Mouse (Mus musculus): ENCODE measurements around the gene Spock1.

Spock1 gene

GRCm38 (mm10) chr13:57908266-57908582, at the start of gene Spock1:
Gene Spock1, minus strand, starts transcription at chr13:57908332.
- peak; percentile 21 for DNase-seq (ENCODE audit: low read depth, low spot score)

GRCm38 (mm10) chr13:57950091-57950490, 42.0 kb upstream of the Spock1 start:
- peak; percentile 4 for DNase-seq (ENCODE audit: low read depth, low spot score)

DNA sequence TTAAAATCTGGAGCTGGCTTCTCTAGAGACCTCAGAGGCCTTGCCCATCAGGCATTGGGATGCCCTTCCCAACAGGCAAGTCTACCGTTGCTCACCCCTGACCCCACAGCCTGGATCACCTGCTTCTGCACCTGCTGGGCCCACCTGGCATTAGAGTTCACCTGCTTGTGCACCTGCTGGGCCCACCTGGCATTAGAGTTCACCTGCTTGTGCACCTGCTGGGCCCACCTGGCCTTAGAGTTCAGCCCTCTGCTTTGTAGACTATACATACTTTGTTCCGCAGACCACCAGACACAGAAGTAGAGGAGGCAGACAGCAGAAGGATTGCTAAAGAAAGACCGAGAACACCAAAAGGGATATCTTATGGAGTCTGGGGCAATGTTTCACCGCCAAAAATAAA, 41.4 kb upstream of the Spock1 start:
- DNase-seq (ENCODE audit: low read depth, low spot score): no peak

GRCm38 (mm10) chr13:57945197-57945596, 37.1 kb upstream of the Spock1 start:
- no peak for DNase-seq (ENCODE audit: low read depth, low spot score)

- no peak for DNase-seq (ENCODE audit: low read depth, low spot score)
Observed at GRCm38 (mm10) chr13:57944434-57944833, 36.3 kb upstream of the Spock1 start.

DNA sequence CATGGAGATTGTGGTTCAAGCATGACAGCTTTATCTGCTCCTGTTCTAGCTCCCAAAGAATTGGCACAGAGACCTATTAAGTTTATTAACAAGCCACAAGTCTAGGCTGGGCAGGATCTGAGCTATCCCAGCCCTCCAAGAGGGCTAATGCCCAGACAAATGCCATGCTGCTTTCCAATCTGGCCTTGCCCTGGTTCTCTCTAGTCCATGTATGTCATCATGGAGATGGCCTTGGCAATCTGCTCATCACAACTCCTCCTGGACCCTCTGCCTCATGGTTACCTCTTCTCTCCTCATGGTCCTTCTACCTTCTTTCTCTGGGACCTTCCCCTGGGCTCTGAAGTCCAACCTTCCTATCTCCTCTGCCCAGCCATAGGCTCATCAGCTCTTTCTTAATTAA, 35.8 kb upstream of the Spock1 start:
- no peak for DNase-seq (ENCODE audit: low read depth, low spot score)

DNA sequence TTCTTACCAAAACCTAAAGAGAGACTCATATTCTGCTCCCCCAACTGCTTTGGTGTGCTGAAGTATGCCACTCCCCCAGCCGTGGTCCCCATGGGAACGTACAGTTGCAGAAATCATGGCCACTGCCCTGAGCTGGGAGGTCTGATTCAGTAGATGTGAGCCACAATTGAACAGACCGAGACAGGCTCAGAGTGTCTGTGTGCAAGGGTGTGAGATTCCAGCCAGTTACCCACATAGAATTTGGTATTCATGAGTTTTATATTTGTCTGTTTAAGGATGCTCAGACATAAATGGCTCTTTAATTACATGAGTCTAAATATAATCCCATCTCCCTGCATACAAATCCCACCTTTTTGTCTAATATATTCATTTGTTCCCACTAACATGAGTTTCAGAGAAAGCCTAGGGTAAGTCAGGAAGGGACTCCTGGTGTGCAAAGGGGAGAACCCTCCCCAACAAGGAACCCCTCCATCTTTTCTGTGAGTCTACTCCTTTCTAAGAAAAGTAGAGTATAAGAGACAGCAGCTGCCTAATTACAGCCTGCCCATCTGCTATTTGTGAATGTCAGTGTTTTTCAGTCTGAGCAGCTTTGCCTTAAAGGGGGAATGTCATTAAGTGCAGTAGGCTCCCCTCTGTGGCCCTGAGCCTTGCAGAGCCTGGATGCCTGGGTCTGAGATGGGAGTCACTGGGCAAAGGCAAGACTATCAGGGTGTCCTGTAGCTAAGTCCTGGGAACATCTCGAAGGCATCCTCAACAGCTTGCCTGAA, 29.5 kb upstream of the Spock1 start:
- no peak for DNase-seq (ENCODE audit: low read depth, low spot score)

DNA sequence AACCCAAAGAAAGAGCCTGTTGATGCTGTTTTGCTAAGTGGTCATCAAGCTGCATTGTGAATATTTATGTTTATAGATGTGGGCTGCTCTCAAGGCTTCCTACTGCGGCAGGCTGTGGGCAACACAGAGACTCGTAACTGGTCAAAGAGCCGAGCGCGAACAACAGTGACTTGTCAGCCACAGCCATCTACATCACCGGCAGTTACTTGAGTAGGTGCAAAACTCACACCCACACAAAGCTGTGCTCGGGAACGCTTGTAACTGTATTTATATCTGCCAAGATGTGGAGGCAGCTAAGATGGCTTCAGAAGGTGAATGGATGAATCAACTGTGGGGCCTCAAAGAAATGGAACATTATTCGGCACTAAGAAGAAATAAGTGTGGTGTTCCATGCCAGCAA, 23.9 kb upstream of the Spock1 start:
- DNase-seq (ENCODE audit: low read depth, low spot score): no peak

- no peak for DNase-seq (ENCODE audit: low read depth, low spot score)
Observed at GRCm38 (mm10) chr13:57931376-57931775, 23.2 kb upstream of the Spock1 start.

GRCm38 (mm10) chr13:57930720-57931119, 22.6 kb upstream of the Spock1 start:
- DNase-seq (ENCODE audit: low read depth, low spot score): no peak

- DNase-seq (ENCODE audit: low read depth, low spot score): no peak
Observed at GRCm38 (mm10) chr13:57930283-57930682, 22.2 kb upstream of the Spock1 start.

- no peak for DNase-seq (ENCODE audit: low read depth, low spot score)
Observed at GRCm38 (mm10) chr13:57919947-57920346, 11.8 kb upstream of the Spock1 start.

GRCm38 (mm10) chr13:57911171-57911570, 3.0 kb upstream of the Spock1 start:
- no peak for DNase-seq (ENCODE audit: low read depth, low spot score)

DNA sequence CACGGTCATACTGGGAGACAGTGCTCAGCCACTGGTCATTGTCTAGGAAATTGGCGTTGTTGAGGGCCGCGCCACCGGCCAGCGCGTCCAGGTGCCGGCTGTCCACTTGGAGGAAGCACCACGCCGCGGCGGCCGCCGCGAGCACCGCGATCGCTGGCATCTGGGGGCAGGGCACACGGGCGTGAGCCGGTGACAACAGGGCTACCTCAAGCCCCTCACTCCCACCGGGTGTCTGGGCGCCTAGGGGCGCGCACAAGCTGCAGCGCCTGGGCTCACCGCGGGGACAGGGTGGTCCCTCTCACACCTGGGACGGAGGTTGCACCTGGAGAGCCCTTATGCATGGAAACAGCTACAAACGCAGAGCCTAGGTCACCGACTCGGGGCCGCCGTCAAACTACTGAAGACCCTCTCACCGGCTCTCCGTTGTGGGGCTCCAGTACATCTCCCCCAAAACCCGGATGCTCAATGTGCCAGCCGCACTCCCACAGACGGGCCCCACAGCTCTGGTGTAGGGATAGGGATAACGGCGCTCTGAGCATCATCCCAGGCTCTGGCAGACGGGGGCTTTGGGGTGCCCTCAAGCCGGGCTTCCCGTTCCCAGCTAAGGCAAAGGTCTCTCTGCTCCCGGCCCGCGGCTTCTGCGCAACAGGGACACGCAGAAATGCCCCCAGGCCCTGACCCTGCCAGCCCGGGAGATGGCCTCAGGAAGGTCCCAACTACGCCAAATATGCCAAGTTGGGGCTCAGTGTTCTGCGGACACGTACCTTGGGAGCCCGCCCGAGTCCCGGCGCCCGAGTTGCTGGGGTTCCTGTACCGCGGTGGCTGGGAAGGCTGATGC, 485 bp downstream of the Spock1 start:
- DNase-seq (ENCODE audit: low read depth, low spot score): no peak

- DNase-seq (ENCODE audit: low read depth, low spot score): no peak
Observed at GRCm38 (mm10) chr13:57894597-57894996, 13.5 kb downstream of the Spock1 start.

- no peak for DNase-seq (ENCODE audit: low read depth, low spot score)
Observed at GRCm38 (mm10) chr13:57889708-57890107, 18.4 kb downstream of the Spock1 start.

DNA sequence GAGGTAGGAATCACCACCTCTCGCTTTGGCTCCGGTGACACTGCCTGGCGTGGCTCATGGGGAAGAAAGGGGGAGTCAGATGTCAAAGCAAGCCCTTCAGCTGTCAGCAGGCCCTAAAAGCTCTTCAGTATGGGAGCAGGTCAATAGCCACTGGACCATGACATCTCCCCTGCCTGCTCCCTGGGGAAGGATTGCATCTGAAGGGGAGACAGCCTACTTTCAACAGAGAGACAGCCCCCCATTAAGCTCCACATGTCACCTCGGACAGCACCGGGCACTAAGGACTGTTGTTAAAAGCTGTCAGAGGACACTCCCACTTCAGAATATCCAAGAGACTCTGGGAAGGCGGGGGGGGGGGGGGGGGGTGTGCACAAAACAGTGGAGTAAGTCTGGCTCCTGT, 19.1 kb downstream of the Spock1 start:
- no peak for DNase-seq (ENCODE audit: low read depth, low spot score)

GRCm38 (mm10) chr13:57879817-57880216, 28.3 kb downstream of the Spock1 start:
- DNase-seq (ENCODE audit: low read depth, low spot score): no peak

DNA sequence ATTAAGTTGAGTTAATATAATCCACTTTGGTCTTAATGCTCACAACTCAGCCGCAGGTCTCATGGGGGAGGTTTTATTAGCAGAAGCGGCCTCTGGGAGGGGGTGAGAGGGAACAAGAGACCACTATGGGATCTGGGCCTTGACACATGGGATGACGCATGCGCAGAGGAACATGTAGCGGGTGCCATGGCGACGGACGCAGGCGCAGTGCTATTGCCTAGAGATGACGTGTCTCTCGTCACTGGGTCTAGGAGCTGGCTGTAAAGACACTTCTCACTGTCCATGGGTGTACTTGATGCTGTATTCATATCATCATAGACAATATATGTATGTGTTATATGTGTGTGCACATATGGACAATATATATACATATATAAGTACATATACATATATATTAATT, 29.3 kb downstream of the Spock1 start:
- DNase-seq (ENCODE audit: low read depth, low spot score): no peak

GRCm38 (mm10) chr13:57877782-57878181, 30.4 kb downstream of the Spock1 start:
- DNase-seq (ENCODE audit: low read depth, low spot score): no peak

GRCm38 (mm10) chr13:57876966-57877365, 31.2 kb downstream of the Spock1 start:
- DNase-seq (ENCODE audit: low read depth, low spot score): no peak

GRCm38 (mm10) chr13:57870058-57870457, 38.1 kb downstream of the Spock1 start:
- no peak for DNase-seq (ENCODE audit: low read depth, low spot score)

- no peak for DNase-seq (ENCODE audit: low read depth, low spot score)
Observed at GRCm38 (mm10) chr13:57867586-57867985, 40.5 kb downstream of the Spock1 start.
